In the genomic region with DNA sequence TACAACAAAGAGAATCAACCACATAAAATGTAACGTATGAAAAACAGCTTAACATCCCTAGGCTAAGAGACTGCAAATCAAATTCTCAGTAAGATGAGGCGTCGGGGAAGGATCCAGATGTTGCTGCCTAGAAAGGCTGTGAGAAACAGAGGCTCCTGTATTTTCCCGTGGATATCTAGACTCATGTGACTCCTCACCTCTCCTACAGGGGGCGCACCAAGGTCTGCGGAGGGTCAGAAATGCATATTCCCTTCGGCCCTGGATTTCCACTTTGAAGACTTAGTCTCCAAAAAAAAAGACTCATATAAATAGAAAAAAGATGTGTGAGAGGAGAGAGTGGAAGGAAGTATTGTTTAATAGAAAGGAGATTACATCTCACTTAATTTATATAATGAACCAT, we compare ENCODE assay signal across 14 mouse cellular contexts. TPM values are rescaled to one million over a fixed set of nuclear protein-coding genes. Genes with fewer than 3 reads are reported as not detected.
A peak's percentile ranks its signal among the peaks of the same experiment; 100 is the strongest.
DNase-seq lines count a peak whose midpoint lies in the region; ATAC-seq and TF ChIP-seq lines count a peak whose summit lies in the region.
"Had no signal": no experiment of that assay in that cellular context is flagged by ENCODE, and none has a peak within 500 bp of the region (broad histone marks: within the 10 kb centered on the region; RNA-seq: fewer than 3 reads in every experiment).

No protein-coding gene starts in this region.

- H3K4me3 ChIP-seq in layer of hippocampus, adult 2 months, result no peak overlapping the region
- H3K4me3 ChIP-seq in G1E (ENCODE audit: low read depth, low read length), result no peak overlapping the region
- H3K4me3 ChIP-seq: erythroblast, embryonic 14.5 days; liver, embryonic 15.5 days; midbrain, embryonic 15.5 days had no signal

- peaks cover 4% of the 10 kb centered on the region for H3K27me3 ChIP-seq in G1E (ENCODE audit: insufficient read depth, low read length)
- H3K27me3 ChIP-seq: liver, embryonic 15.5 days; midbrain, embryonic 15.5 days had no signal

- TF ChIP-seq CTCF in layer of hippocampus, adult 2 months (conservative IDR thresholded peaks at IDR 0.05), result peak; percentile 62
- peak; percentile 33 for TF ChIP-seq CTCF in G1E (IDR thresholded peaks at IDR 0.05; ENCODE audit: low read depth, low read length)

- no peak for DNase-seq in layer of hippocampus, adult 2 months (ENCODE audit: low spot score in 2 of 2)
- no peak for DNase-seq in layer of hippocampus, adult 9-10 months (ENCODE audit: low spot score)
- peak; percentile 67 for DNase-seq in CD4-positive, CD25-positive, alpha-beta regulatory T cell, adult 2 months (ENCODE audit: low read depth, low spot score)
- DNase-seq in G1E (ENCODE audit: low spot score), result no peak
- peak; percentile 68 for DNase-seq in naive thymus-derived CD4-positive, alpha-beta T cell, adult 2 months (ENCODE audit: low read depth)
- no peak for DNase-seq in kidney, adult 8-10 months
- no peak for DNase-seq in cerebellum, adult 18-20 months
- DNase-seq: cerebellum, adult 11 months; gastrocnemius, postnatal 36 days had no signal

- 0 out of 2 replicates have a peak, but pooled peaks cover 1% of the 10 kb centered on the region for H3K9me3 ChIP-seq in G1E (replicated peaks)
- H3K9me3 ChIP-seq: liver, embryonic 15.5 days; midbrain, embryonic 15.5 days had no signal

- ATAC-seq in G1E (ENCODE audit: extremely low read depth, insufficient number of reproducible peaks, low FRiP score, poor library complexity, severe bottlenecking), result no peak; the same call in 1 of the 2 replicates
- ATAC-seq: midbrain, embryonic 15.5 days had no signal

- peaks cover 12% of the 10 kb centered on the region for H3K4me1 ChIP-seq in G1E (ENCODE audit: insufficient read depth, low read depth, low read length)
- H3K4me1 ChIP-seq: liver, embryonic 15.5 days; midbrain, embryonic 15.5 days had no signal

- no peak overlapping the region for H3K27ac ChIP-seq in layer of hippocampus, adult 2 months
- H3K27ac ChIP-seq: hindbrain, embryonic 14.5 days; liver, embryonic 15.5 days; midbrain, embryonic 15.5 days had no signal

- H3K36me3 ChIP-seq in G1E (replicated peaks), result no peaks in the 10 kb centered on the region
- H3K36me3 ChIP-seq: liver, embryonic 15.5 days; midbrain, embryonic 15.5 days had no signal

RNA-seq across cellular contexts. Expression of a gene that starts 32.0 kb away (rescaled TPM):
- total RNA-seq in layer of hippocampus, adult 2 months (2021), result not detected
- total RNA-seq in G1E (2014; fragmentation: Nextera tagmentation), result 1.9 and 2.0 TPM in 2 replicates
- total RNA-seq in G1E (2017), result 0.87 and 1.9 TPM in 2 replicates
- not detected in 2 replicates for polyA plus RNA-seq in G1E (2012)
- total RNA-seq: layer of hippocampus, adult 18-20 months had no signal
- polyA plus RNA-seq: erythroblast, embryonic 14.5 days had no signal

Comparison
In these comparisons a context has a peak if more than half of its experiments do, and no peak if none do; other contexts are left out.
1. DNase-seq: peak in CD4-positive, CD25-positive, alpha-beta regulatory T cell, adult 2 months (single experiment) and naive thymus-derived CD4-positive, alpha-beta T cell, adult 2 months (single experiment); none in layer of hippocampus, adult 2 months (0 of 2), layer of hippocampus, adult 9-10 months (single experiment), G1E (single experiment), kidney, adult 8-10 months (0 of 2) and cerebellum, adult 18-20 months (0 of 2).